Mouse (Mus musculus): ENCODE data around the gene Mon1b.

Gene Mon1b

DNA sequence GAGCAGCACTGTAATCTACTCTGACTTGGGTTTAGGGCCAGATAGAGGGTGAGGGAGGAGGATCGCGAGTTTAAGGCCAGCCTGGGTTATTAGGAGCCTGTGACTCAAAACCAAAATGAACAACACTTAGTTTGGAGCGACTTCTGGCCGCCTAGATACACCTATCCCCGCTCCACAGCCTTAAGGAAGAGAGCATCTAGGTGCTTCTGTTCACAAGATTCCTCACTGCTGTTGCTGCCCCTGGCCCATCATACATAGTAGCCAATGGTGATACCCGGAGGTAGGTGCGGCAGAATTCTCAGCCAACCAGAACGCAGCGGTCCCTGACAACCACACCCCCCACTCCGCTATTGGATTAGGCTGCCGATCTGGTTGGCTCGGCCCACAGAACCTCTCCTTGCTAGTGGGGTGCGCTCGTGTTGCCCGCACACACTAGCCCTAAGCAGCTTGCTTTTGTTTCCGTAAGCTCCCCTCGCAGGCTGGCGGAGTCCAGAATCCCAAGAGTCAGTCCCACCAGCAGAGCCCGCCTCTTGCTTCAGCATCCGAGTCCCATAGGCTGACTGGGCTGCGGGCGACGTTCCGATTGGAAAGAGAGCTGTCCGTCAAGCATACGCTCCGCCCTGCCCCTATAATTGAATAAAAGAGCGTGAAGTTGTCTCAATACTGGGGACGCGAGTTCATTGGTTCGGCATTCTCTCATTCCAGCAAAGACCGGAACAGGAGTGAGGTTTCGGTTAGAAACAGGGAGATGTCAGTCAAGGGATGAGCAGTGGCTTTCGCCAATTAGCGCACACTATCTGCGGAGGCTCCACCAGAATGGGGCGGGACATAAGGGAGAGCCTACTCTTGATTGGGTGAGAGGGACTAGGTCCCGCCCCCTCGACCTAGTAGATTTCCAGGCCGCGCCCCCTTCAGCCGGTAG lies at the start of gene Mon1b:
TSS of gene Mon1b (plus strand) at position 918 of the 922 bp plus-strand sequence.
- peak; percentile 98 for DNase-seq (ENCODE audit: low spot score)

DNA sequence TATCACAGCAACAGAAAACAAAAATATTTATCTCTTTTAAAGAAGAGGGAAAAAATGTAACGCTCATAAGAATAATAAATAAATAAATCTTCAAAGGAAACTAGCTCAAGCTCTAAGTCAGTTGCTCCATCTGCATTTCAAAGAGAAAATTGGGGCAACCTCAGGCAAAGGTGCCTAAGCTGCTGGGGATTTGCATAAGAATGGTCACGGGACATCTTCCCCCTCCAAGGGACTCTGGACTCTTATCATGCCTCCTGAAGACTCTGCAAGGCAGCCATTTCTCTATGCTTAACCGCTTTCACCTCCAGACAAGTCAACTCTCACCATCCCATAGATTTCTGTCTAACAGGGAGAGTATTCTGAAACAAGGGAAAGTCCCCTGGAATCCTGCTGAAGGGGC lies 37.0 kb upstream of the Mon1b start:
- DNase-seq (ENCODE audit: low spot score), result no peak

DNA sequence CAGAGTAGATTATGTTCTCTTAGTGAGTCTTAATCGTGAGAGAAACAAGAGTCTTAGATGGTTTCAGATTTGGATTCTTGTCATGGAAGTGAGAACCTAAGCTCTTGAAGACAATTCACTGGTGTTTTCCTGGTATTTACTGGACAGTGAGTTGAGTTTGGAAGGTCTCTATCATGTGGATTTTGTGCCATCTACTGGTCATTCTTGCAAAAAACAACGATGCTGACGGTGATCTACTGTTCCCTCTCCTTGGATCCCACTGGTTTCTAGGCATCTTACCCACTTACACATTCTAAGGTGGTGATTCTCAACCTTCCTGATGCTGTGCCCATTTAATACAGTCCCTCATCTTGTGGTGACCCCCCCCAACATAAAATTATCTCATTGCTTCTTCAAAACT lies 2.8 kb upstream of the Mon1b start:
- peak; percentile 26 for DNase-seq (ENCODE audit: low spot score)

DNA sequence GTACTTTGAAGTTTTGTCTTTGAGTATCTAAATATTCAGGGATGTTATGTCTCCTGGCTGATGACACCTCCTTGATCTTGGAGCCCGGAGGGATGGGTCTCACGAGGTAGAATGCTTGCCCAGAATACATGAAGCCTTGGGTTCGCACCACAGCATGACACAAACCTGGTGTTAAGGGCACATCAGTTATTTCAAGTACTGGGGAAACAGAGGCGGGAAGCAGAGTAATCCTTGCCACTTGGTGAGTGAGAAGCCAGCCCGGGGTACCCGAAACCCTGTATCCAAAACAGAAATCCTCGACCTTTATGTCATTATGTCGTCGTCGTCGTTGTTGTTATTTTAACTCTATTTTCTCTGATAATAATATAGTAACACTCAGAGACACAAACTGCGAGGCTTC lies 1.2 kb upstream of the Mon1b start:
- no peak for DNase-seq (ENCODE audit: low spot score)

DNA sequence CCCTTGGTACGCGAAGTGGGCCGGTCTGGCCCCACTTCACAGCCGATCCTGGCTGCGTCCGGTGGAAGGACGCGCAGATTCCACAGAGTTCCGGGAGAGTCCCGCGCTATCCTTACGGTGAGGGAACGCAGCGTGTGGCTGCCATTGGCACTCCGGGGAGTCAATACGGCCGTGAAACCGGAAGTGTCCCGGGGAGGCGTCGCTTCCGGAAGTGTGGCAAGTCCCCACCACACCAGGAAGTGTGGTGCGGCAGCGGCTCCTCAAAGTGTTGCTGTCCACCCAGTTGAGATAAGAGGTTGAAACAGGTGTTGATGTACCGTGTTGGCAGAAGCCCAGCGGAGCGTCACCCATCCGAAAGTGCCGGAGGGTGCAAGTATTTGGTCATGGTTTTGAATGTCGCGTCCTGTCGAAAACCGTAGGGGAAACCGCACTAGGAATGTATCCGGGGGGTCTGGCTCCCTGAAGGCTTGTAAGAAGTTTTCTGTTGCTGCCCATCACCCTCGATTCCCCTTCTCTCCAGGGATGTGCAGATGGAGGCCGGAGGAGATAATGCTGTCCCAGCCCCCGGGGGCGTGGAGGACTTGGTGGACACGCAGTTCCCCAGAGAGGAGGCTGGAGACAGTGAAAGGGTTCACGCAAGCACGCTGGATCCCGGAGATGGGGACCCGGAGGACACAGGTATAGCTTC lies 349 bp downstream of the Mon1b start:
- DNase-seq (ENCODE audit: low spot score), result no peak

DNA sequence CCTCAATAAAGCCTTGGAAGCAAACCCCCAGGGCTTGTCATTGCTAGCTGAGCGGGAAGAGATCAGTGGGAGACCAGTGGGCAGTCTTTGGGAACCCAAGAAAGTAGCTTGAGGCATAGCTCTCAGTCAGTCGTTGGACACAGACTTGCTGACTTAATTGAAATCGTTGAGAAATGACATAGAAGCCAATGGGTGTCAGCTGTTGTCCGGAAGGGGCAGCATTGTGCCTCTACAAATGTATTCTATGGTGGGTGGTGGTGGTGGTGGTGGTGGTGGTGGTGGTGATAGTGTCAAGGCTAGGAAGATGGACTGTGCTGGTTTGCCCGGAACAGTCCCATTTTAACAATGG lies 867 bp downstream of the Mon1b start:
- DNase-seq (ENCODE audit: low spot score), result peak; percentile 30

DNA sequence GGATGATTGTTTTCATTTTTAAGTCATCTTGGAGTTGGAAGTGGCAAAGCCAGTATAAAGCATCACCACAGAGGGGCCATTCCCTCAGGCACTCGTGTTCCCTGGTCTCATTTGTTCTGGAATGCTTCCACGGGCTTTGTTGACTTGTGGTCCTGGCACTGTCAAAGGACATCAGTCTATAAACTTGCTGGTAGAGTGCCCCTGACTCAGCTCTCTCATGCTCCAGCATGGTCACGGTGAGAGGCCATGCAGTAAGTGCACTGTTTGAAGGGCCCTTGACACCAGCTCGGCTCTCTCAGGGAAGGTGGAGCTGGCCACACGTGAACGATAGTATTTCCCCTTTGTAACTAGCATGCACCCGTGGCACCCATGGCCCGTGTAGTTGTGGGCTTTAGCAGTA lies 5.0 kb downstream of the Mon1b start:
- DNase-seq (ENCODE audit: low spot score), result no peak

DNA sequence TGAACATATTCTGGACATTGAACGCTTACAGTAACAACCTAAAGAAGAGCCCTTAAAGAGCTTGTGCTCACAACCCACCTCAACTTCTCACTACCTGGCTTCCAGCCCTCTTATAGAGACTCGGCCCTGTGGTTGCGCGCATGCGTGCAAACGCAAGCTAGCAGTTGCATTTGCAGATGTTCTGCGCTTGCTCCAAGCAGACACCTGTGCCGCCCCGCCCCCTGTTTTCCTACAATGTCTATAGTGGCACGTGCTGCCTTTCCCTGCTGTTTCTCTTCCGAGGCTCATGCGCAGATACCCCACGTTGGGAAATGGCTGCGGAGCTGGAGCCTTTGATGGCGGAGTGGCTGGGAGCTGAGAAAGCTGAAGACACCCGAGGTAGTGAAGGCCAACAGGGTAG lies 7.5 kb downstream of the Mon1b start, which contains the start of gene Syce1l:
TSS of gene Syce1l (plus strand) at position 288 of the 400 bp plus-strand sequence.
- DNase-seq (ENCODE audit: low spot score), result no peak

DNA sequence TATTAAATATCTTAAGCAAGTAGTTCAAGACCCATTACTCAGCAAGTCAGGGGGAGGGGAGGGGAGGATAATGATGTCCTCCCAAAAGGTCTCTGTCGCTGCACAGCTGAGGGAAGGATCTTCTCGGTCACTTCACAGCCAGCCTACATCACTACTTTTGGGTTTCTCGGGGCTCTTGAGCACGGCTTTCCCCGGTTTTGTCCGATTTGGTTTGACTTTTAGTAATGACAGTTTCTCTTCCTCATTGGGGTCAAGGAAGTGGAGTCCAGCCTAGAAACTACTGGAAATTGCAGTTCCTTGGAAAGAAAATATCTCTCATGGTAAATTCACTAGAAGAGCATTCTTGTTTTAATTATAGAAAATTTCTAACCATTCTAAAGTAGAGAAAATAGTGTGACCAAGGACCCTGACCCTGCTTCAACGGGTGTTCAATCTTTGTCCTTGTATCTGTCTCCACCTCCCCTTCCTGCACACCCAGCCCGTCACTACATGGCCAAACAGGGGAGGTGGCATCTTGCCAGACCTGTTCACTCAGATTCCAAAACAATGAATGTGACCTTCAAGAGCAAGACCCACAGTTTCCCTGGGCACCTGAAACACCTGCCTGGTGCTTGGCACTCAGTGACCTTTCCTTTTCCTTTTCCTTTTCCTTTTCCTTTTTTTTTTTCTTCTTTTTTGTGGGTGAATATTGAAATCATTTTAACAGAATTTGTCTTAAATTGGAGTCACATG lies 8.3 kb downstream of the Mon1b start:
- DNase-seq (ENCODE audit: low spot score), result no peak

DNA sequence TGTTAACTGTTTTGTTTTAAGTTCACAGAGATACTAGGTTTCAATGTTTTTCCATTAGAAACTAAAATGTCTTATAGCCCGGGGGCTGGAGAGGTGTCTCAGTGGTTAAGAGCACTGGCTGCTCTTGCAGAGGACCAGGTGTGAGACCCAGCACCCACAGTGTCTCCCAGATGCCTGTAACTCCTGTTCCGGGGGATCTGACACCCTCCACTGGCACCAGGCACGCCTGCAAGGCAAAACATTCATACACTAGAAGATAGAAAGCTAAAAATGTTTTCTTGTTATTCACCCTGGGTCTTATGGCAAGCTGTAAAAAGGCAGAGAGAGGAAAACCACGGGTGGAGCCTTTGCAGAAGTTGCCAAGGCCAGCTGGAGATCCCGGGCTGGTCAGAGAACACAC lies 9.8 kb downstream of the Mon1b start:
- DNase-seq (ENCODE audit: low spot score), result no peak

DNA sequence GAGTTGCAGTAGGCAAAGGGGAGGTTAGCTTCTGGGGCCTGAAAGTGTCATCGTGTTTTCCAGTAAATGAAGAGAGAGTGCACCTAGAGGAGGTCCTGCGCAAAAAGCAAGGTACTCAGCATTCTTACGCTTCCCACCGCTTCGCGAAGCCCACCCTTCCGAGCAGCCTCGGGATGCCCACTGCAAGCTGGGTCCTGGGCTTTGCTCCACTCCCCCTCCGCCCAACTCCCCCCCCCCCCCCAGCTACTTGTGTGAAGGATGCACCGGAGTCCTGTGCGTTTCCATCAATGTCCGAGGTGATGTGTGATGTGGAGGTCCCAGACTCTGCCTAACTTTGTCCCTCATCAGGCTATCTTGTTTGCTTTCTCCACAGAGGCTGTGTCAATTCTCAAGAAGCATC lies 17.1 kb downstream of the Mon1b start:
- no peak for DNase-seq (ENCODE audit: low spot score)

DNA sequence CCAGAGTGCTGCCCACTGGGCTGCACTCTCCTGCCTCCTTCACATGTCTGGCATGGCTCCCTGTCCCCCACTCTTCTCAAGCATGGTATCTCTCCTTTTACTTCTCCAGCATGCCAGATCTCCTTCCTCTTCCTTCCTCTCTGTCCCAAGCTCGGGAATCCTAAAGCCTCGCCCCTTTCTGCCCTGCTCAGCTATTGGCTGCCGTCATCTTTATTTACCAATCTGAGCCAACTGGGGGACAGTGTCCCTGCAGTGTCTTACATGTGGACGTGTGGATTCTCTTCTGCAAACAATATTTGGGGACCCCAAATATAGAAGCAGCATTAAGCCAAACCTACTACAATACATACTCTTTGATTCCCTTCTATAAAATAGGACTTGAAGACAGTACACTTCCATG lies 17.8 kb downstream of the Mon1b start:
- no peak for DNase-seq (ENCODE audit: low spot score)

DNA sequence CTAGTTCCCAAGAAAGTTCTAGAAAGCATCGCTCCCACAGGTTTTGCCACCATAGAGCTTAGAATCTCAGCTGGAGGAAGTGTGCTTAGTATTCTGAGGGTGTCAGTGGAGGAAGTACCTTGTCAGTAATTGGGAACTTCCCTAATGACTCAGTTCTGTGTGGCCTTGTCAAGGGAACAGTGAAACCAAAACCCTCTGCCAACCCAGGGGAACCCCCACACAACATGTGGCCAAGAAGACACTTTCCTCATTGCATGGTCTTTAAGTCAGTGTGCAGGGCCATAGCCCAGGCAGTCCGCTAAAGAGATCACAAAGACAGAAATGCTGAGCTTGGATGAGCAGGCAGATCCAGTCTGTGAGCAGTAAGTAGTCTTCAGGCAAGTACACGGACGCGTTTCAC lies 20.8 kb downstream of the Mon1b start:
- no peak for DNase-seq (ENCODE audit: low spot score)

DNA sequence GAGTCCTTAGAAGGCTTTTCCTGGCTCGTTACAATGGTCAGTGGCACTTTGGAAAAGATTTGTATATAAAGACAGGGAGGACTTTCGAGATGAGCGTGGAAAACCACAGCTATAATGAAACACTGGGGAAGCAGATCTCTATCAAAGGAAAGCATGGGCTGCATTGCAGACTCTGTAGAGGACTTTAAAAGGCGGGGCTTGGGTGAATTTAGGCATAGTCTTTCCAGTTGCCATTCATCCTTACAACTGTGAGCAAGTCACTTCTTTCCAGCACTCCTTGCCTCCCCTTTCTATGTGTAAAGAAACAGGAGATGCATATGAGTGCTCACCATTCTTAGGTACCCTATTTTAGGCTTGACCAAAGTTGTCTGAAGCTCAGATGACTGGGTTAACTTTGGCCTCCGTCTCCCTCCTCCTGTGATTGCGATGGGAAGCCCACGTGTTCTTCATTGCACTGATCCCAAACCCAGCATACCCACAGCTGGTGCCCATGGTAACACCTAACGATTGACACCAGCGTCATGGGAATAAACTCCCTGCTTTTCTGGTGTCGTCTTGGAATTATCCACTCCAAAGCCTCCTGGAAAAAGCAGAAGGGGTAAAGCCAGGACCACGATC lies 21.4 kb downstream of the Mon1b start:
- no peak for DNase-seq (ENCODE audit: low spot score)

DNA sequence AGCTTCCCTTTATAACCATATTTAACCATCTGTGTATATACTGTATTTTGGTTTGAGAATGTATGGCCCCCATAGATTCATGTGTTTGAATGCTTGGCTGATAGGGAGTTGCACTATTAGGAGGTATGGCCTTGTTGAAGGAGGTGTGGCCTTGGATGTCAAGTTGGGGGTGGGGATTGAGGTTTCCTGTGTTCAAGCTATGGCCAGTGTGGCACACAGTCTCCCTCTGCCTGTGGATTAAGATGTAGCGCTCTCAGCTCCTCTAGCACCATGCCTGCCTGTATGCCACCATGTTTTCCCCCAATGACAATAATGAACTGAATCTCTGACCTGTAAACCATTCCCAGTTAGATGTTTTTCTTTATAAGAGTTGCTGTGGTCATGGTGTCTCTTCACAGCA lies 24.7 kb downstream of the Mon1b start:
- DNase-seq (ENCODE audit: low spot score), result no peak

DNA sequence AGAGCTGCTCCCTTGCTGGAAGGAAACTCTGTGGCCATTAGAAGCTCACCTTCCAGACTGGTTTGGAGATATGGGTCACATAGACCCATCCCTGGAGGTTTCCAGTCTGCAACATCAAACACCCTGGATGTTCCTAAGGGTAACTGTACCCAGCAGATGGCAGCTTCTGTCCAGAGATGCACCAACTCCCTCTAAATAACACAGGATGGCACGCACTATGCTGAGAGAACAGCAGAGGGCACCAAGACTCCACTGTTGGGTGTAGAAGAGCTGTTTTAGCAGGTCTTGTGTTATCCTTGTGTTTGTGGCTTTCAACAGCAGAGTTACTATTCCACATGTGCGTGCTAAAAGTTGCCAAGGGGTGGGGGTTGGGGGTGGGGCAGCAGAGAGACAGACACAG lies 29.2 kb downstream of the Mon1b start:
- no peak for DNase-seq (ENCODE audit: low spot score)

DNA sequence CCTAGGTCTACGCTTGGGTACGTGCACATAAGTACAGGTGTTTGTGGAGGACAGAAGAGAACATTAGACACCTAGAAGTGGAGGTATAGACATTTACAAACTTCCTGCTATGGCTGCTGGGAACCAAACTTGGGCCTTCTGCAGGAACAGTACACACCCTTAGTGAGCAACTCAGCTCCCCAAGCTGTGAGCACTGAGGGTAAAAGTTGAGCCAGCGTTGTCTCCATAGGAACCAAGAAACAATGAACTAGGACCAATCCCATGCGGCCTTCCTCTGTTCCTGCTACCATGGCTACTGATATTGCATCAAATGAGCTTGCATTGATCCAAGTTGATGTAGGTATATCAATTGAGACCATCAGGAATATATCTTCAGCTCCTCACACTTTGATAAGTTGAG lies 29.6 kb downstream of the Mon1b start:
- no peak for DNase-seq (ENCODE audit: low spot score)

DNA sequence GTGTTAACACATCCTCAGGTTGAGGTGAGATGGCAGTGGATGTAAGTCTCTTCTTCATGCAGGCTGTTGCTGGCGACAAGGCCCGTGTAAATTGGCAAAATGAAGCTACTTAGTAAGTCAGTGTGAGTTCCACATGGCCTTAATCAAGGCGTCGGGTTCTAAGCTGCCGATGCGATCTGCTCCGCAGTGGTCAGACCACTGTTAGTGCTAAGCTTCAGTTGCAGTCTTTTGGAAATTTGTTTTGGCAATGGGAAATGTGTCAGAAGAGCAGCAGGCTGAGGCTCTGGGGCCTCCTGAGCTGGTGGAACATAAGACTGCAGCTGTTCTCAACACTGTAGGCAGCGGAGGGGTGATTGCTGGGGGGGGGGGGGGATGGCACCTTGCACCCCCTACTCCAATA lies 30.6 kb downstream of the Mon1b start:
- no peak for DNase-seq (ENCODE audit: low spot score)

DNA sequence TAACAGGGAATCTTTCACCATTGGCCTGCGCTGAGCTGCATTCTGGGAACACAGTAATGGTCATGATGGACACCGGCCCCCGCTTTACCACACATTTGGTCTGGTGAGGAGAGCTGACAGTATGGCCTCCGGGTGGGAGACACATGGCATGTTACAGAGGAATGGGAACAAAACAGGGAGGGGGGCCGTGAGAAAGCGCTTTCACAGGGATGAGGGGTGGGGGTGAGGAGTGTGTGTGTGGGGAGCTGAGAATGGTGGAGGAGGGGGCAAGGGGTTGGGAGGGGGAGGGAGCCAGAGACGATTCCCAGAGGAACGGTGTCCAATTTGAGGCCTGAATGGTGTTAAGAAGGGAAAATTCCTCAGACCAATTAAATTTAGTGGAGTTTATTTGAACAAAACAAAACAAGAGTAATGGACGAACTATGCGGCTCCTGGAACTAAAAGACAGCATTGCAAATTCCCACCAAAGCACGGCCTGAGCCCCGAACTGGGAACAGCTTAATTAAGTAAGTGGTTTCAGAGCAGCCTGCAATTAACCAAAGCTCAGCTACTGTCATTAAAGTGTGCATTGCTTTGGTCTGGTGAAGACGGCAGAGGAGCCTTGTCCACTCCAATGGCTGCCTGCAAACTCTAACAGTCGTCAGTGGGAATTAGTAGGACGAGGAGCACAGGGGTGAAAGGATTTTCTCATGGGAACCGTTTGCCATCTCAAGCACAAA lies 31.5 kb downstream of the Mon1b start:
- DNase-seq (ENCODE audit: low spot score), result no peak

DNA sequence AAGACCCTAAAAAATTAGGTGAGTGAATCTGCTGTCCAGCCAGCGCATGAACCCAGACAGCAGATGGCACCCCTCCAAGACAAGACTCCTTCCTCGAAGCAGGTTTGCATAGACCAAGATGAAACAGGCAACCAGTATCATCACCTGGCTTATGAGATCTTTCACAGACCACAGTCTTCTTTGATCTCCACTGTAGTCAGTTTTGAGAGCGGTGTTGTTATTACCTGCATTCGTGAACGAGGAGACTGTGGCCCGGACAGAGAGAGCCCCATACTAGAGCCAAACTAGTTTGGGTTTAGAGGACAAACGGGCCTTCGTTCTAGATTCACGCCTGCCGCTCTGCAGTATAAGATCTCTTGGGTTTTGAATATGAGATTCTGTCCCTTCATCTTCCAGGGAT lies 34.5 kb downstream of the Mon1b start:
- no peak for DNase-seq (ENCODE audit: low spot score)

DNA sequence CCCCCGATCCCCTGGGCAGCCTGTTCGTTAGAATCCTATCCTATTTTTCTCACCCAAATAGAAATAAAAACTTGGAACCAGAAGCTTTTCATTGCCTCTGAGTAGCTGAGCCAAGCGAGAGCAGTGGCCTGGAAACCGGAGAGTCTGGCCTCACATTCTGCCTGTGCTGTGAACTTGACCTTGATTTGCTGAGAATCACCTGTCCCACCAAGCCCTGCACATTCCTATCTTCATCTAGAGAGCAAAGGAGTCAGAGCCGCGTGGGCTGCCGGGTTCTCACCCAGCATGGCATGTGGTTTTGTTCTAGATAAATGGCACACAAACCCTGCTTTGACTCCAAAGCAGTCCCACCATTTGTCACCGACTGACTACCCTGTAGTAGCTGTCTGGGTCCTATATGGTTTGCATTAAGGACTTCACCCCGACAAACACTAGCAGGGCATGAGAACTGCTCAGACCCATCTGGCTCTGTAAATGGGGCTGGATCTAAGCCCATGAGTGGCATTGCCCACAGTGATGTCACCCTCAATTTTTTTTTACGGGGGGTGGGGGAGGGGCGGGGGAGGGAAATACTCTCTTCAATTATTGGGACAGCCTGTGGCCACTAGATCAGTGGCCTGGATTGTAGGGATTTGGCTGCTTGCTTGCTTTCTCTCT lies 37.3 kb downstream of the Mon1b start:
- no peak for DNase-seq (ENCODE audit: low spot score)
